Comparison of ENCODE assay signal across 23 mouse cellular contexts in genomic region chr5:96574586-96574985, GRCm38 (mm10).
DNase-seq lines count a peak whose midpoint lies in the region; ATAC-seq and TF ChIP-seq lines count a peak whose summit lies in the region.
"Had no signal": no experiment of that assay in that cellular context is flagged by ENCODE, and none has a peak within 500 bp of the region (broad histone marks: within the 10 kb centered on the region; RNA-seq: fewer than 3 reads in every experiment).

No protein-coding gene starts in this region.

- no peaks in the 10 kb centered on the region for H3K4me1 ChIP-seq in forebrain, embryonic 12.5 days

- TF ChIP-seq POLR2A in brain, embryonic 14.5 days (IDR thresholded peaks at IDR 0.05; ENCODE audit: borderline replicate concordance, extremely low read depth, insufficient read depth, insufficient read length, poor library complexity, severe bottlenecking): no peak

- no peaks in the 10 kb centered on the region for H3K27me3 ChIP-seq in forebrain, embryonic 12.5 days
- H3K27me3 ChIP-seq: embryonic facial prominence, embryonic 13.5 days; heart, embryonic 13.5 days had no signal

- no peak for TF ChIP-seq CTCF in brain, embryonic 14.5 days (IDR thresholded peaks at IDR 0.05; ENCODE audit: borderline replicate concordance, extremely low read depth, insufficient read depth, insufficient read length)

- H3K27ac ChIP-seq in forebrain, embryonic 12.5 days: no peak overlapping the region
- H3K27ac ChIP-seq: embryonic facial prominence, embryonic 13.5 days; gastrocnemius, adult 2 months; heart, embryonic 13.5 days had no signal

- no peak for ATAC-seq in forebrain, embryonic 12.5 days (ENCODE audit: low FRiP score)
- ATAC-seq: activated CD4-positive, CD25-positive, alpha-beta regulatory T cell, adult 4 months; forebrain, embryonic 14.5 days; hindbrain, embryonic 16.5 days had no signal

- no peak overlapping the region for H3K4me3 ChIP-seq in forebrain, embryonic 12.5 days (replicated peaks)
- H3K4me3 ChIP-seq: embryonic facial prominence, embryonic 13.5 days; gastrocnemius, adult 2 months; heart, embryonic 13.5 days had no signal

- H3K9me3 ChIP-seq in forebrain, embryonic 12.5 days: no peaks in the 10 kb centered on the region
- H3K9me3 ChIP-seq: embryonic facial prominence, embryonic 13.5 days; G1E; heart, embryonic 13.5 days had no signal

- DNase-seq in kidney, adult 11 months: peak; percentile 39
- no peak for DNase-seq in kidney, postnatal 4 days
- DNase-seq in lung, postnatal 25 days (ENCODE audit: low spot score): peak; percentile 16
- no peak for DNase-seq in lung, adult 18-20 months
- DNase-seq in brain, embryonic 14.5 days (ENCODE audit: low read depth): peak; percentile 12
- peak; percentile 49 for DNase-seq in kidney, postnatal 14 days
- no peak for DNase-seq in adrenal gland, adult (ENCODE audit: inconsistent age in 2 of 2, low spot score in 1 of 2)
- DNase-seq: adrenal gland, adult 8-10 months; adrenal gland, postnatal 36 days; cerebellum, adult 11 months; cerebellum, adult 8-10 months; cerebellum, postnatal 14 days; gastrocnemius, adult 2 months; gastrocnemius, postnatal 36 days; heart, adult 11 months; heart, postnatal 36 days had no signal

- H3K36me3 ChIP-seq in forebrain, embryonic 12.5 days (replicated peaks): no peaks in the 10 kb centered on the region
- H3K36me3 ChIP-seq: embryonic facial prominence, embryonic 13.5 days; G1E had no signal

- 72% methylated on average over 4 of the region's 4 CpGs for WGBS in forebrain, embryonic 12.5 days

- no peak overlapping the region for H3K4me2 ChIP-seq in forebrain, embryonic 12.5 days
- H3K4me2 ChIP-seq: embryonic facial prominence, embryonic 13.5 days; heart, embryonic 13.5 days had no signal

- H3K9ac ChIP-seq in forebrain, embryonic 12.5 days: no peak overlapping the region
- H3K9ac ChIP-seq: embryonic facial prominence, embryonic 13.5 days; heart, embryonic 13.5 days had no signal

Comparison
In these comparisons a context has a peak if more than half of its experiments do, and no peak if none do; other contexts are left out.
1. DNase-seq: peak in kidney, adult 11 months (single experiment), lung, postnatal 25 days (single experiment), brain, embryonic 14.5 days (single experiment) and kidney, postnatal 14 days (single experiment); none in kidney, postnatal 4 days (0 of 2), lung, adult 18-20 months (0 of 2) and adrenal gland, adult (0 of 2).